Mouse (Mus musculus) adipose tissue, adult 10 weeks (tissue): Measurements from ENCODE around the gene Map3k7. TPM values are rescaled to one million over a fixed set of nuclear protein-coding genes. Genes with fewer than 3 reads are reported as not detected.

Experiments
- polyA plus RNA-seq: library from polyadenylated mRNA; stranded (reverse); fragments of 350-450 nt; fragmentation: Illumina TruSeq; extraction: RNeasy Lipid Tissue Mini Kit (QIAGEN cat#74804); gene quantifications from one replicate; pipeline ENCODE4 v1.2.3, GENCODE M21; 2014; ENCODE audit warnings: low read depth, low replicate concordance

Gene Map3k7
- polyA plus RNA-seq, result 32.6 TPM

GRCm38 (mm10) chr4:31963354-31964193 lies at the start of gene Map3k7:
Map3k7 (plus strand) TSS chr4:31964097.

